In genomic region chr6:149221296-149221695, GRCm38 (mm10) we compare ENCODE assay signal across 12 mouse cellular contexts.
"Had no signal": no experiment of that assay in that cellular context is flagged by ENCODE, and none has a peak within 500 bp of the region (broad histone marks: within the 10 kb centered on the region; RNA-seq: fewer than 3 reads in every experiment).

No protein-coding gene starts in this region.

- H3K9ac ChIP-seq: limb, embryonic 13.5 days; liver, embryonic 15.5 days; lung, embryonic 15.5 days; midbrain, embryonic 13.5 days; stomach, embryonic 15.5 days had no signal

- H3K9me3 ChIP-seq: limb, embryonic 13.5 days; liver, embryonic 15.5 days; lung, embryonic 15.5 days; midbrain, embryonic 13.5 days; stomach, embryonic 15.5 days had no signal

- H3K36me3 ChIP-seq: limb, embryonic 13.5 days; liver, embryonic 15.5 days; lung, embryonic 15.5 days; midbrain, embryonic 13.5 days; stomach, embryonic 15.5 days had no signal

- H3K27ac ChIP-seq: limb, embryonic 13.5 days; liver, embryonic 15.5 days; lung, embryonic 15.5 days; midbrain, embryonic 13.5 days; stomach, embryonic 15.5 days had no signal

- H3K4me1 ChIP-seq: limb, embryonic 13.5 days; liver, embryonic 15.5 days; lung, embryonic 15.5 days; midbrain, embryonic 13.5 days; stomach, embryonic 15.5 days had no signal

- H3K4me3 ChIP-seq: limb, embryonic 13.5 days; liver, embryonic 15.5 days; lung, embryonic 15.5 days; midbrain, embryonic 13.5 days; stomach, embryonic 15.5 days had no signal

- H3K4me2 ChIP-seq: limb, embryonic 13.5 days; liver, embryonic 11.5 days; liver, embryonic 15.5 days; lung, embryonic 15.5 days; midbrain, embryonic 13.5 days; stomach, embryonic 15.5 days had no signal

- ATAC-seq: midbrain, embryonic 13.5 days had no signal

- DNase-seq: kidney, adult 11 months; kidney, postnatal 36 days; left cerebral cortex, postnatal 4 days; right cerebral cortex, postnatal 14 days; thymus, adult 2 months; thymus, postnatal 36 days had no signal

- H3K27me3 ChIP-seq: limb, embryonic 13.5 days; liver, embryonic 15.5 days; lung, embryonic 15.5 days; midbrain, embryonic 13.5 days; stomach, embryonic 15.5 days had no signal
